Mouse (Mus musculus): ENCODE results near the gene Selenbp1.
"Not testable (repeated sequence)": the region's sequence is repeated elsewhere in the genome, so short reads cannot be mapped to it uniquely, and the experiment has no call there.

The Selenbp1 gene

GRCm38 (mm10) chr3:94932809-94933564 lies at the start of gene Selenbp1:
Selenbp1 (plus strand) TSS chr3:94933056.
- peak in 1 of 2 experiments; percentile 71 for DNase-seq (ENCODE audit: low spot score in 2 of 2)

- peak; percentile 65 to 88 for DNase-seq (ENCODE audit: low spot score in 2 of 2)
Observed at GRCm38 (mm10) chr3:94886316-94887224, 46.3 kb upstream of the Selenbp1 start, which contains the start of gene Psmb4. Psmb4 (minus strand) TSS chr3:94886961.

GRCm38 (mm10) chr3:94888595-94888994 lies 44.3 kb upstream of the Selenbp1 start:
- no peak for DNase-seq (ENCODE audit: low spot score in 2 of 2)

DNA sequence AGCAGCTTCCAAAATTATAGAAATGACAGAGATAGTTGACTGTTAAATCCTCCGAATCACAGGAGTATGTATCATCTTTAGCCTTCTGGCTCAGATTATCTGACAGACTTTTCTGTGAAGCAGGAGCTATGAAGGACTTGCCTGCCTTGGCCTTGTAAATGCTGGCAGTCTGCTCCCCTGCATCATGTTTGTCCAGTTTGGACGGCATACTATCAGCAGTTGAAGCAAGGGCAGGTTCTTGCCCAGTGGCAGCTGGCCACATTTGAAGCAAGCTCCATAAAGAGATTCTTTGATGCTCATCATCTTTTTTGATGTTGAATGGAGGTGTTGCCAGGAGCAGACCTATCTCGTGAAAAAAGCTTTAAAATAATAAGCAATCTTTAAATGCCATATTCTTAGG lies 38.8 kb upstream of the Selenbp1 start:
- DNase-seq (ENCODE audit: low spot score in 2 of 2), result no peak

DNA sequence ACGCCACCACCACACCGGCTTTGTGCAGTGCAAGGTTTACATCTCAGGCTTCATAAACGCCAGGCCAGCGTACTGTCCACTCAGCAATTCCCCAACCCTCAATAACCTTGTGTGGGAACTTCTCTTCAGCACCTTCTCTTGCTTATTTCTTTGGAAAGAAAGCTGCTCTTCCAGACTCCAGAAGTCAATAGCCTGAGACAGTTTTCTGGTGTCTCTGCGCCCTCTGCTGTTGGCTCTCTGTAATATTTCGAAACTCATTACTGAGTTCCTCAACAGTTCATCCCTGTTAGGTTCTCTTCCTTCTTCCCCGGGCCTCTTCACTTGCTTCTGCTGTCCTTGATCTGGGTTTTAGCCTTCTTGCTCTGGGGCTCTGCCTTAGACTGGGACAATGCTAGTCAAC lies 30.1 kb upstream of the Selenbp1 start:
- peak in 1 of 2 experiments; percentile 75 for DNase-seq (ENCODE audit: low spot score in 2 of 2)

DNA sequence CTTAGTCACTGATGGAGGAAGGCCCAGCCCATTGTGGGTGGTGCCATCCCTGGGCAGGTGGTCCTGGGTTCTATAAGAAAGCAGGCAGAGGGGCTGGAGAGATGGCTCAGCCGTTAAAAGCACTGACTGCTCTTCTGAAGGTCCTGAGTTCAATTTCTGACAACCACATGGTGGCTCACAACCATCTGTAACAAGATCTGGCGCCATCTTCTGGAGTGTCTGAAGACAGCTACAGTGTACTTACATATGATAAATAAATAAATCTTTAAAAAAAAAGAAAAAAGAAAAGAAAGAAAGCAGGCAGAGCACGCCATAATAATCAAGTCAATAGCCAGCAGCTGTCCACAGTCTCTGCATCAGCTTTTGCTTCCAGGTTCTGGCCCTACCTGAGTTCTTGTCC lies 28.1 kb upstream of the Selenbp1 start:
- DNase-seq (ENCODE audit: low spot score in 2 of 2), result not testable (repeated sequence)

GRCm38 (mm10) chr3:94906482-94906881 lies 26.4 kb upstream of the Selenbp1 start:
- no peak for DNase-seq (ENCODE audit: low spot score in 2 of 2)

- no peak for DNase-seq (ENCODE audit: low spot score in 2 of 2)
Observed at GRCm38 (mm10) chr3:94911050-94911693, 21.7 kb upstream of the Selenbp1 start.

DNA sequence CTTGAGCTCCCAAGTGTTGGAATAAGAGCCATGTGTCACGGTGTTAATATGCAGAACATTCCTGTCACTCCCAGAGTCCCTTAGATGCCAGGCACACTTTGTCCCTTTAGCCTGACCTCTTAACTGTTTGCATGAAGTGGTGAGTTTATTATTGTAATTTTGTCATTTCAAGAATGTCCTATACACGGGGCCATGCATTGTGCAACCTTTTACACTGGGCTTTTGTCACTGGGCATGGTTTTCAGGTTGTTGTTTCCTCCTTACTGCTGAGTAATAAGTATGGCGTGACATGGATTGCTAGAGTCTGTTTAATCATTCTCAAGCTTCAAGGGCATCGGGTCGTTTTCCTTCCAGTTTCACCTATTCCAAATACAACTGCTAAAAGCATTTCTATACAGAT lies 19.1 kb upstream of the Selenbp1 start:
- no peak for DNase-seq (ENCODE audit: low spot score in 2 of 2)

GRCm38 (mm10) chr3:94915903-94916741 lies 16.7 kb upstream of the Selenbp1 start:
- DNase-seq (ENCODE audit: low spot score in 2 of 2), result no peak

GRCm38 (mm10) chr3:94917816-94918361 lies 15.0 kb upstream of the Selenbp1 start:
- peak; percentile 13 to 37 for DNase-seq (ENCODE audit: low spot score in 2 of 2)

DNA sequence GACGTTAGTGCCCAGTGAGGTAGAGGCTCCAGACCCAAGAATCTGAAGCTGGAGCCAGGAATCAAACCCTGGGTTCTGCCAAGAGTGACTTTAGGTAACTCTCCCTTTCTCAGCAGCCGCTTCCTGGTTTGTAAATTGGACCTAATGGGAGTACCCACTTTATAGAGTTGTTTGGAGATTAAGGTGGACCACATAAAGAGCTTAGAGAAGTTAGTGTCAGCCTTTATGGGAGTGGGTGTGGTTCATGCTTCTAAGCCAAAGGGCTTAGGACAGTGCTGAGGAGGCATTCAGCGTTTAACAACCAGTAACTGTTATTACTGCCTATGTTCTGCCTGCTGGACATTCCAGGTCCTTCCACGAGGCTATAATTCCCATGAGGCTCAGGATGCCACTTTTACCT lies 14.0 kb upstream of the Selenbp1 start:
- DNase-seq (ENCODE audit: low spot score in 2 of 2), result no peak

- no peak for DNase-seq (ENCODE audit: low spot score in 2 of 2)
Observed at GRCm38 (mm10) chr3:94921104-94921503, 11.8 kb upstream of the Selenbp1 start.

DNA sequence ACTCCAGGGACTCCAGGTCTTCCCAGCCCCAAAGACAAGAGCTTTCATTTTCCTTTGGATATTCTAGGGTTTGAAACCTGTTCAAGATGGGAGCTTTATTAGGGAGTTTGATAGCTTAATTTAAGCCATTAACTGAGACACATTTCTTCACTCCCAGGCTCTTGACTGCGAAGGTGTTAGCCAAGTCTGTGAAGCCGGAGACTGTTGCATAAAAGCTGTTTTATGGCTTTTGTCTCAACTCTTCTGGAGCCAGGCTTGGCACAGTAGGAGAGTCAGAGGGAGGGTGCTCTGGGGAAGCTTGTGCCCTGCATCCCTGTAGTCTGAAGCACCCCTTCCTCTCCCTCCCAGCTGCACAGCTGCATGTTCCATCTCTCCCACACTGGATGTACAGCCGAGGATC lies 10.5 kb upstream of the Selenbp1 start:
- no peak for DNase-seq (ENCODE audit: low spot score in 2 of 2)

DNA sequence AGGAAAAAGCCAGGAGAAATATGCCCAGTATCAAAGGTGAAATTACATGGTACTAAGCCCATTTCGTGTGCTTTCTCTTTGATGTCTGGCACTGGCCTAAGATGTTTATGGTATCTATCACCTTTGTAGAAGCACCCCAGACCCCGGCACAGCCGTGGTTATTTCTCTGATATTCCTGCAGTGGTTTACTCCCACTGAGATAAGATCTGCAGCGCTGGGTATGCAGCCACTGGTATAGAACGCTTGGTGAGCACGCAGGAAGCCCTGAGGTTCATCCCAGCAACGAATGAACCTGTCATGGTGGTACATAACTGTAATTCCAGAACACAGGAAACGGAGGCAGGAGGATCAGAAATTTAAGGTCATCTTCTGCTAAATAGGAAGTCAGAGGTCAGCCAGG lies 8.2 kb upstream of the Selenbp1 start:
- DNase-seq (ENCODE audit: low spot score in 2 of 2), result no peak

DNA sequence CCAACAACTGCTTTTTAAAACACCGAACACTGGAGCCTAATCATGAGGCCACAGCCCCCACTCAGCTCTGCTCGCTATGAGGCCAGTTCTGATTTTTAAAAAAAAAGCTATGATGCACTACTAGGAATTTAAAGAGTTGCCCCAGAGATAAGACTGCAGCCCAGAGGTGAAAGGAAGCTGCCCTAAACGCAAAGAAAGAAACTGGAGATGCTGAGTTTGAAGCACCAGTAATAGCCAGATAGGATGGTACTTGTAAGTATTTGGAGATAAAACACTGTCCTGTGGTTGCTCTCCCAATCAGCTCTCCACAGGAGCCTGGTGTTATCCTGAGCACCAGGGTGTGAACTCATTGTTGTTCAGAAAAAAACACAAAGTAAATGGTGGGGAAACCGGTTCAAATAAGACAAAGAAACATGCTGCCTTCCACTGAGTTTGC lies 6.5 kb upstream of the Selenbp1 start:
- not testable (repeated sequence) for DNase-seq (ENCODE audit: low spot score in 2 of 2)

- DNase-seq (ENCODE audit: low spot score in 2 of 2), result not testable (repeated sequence)
Observed at GRCm38 (mm10) chr3:94928979-94929378, 3.9 kb upstream of the Selenbp1 start.

DNA sequence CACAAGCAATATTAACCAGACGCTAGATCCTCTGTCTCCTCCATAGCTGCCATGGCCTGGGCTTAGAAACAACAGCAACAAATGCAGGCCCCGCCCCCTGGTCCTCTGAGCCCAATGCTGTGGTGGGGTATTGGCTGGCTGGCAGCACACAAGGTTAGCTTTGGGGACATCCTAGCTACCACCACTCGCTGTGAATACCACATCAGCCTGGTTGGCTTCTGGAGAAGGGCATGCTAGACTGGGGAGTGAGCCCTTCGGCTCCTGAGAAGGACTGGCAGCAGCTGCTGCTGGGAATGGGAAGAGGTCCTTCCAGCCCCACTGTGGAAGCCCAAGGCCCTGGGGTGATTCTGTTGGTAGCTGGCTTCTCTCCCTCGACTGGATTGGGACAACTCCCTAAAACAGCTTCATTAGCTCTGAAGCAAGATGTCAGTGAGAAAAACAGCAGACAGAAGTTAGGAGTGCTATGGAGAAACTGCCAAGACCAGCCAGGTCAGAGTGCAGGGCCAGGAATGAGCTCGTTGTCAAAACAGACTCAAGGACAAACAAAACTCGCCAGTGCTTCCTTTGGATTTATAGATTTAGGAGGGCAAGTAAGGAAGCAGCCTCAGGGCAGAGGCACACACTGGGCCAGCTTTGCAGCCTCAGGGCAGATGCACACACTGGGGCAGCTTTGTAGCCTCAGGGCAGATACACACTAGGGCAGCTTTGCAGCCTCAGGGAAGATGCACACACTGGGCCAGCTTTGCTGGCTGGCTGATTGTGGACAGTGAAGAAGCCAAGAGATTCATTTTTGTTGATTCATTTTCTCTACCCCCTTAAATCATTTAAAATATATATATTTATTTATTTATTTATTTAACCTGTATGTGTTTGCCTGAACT lies 2.2 kb upstream of the Selenbp1 start:
- DNase-seq (ENCODE audit: low spot score in 2 of 2), result not testable (repeated sequence)

- not testable (repeated sequence) for DNase-seq (ENCODE audit: low spot score in 2 of 2)
Observed at GRCm38 (mm10) chr3:94931427-94932082, 1.3 kb upstream of the Selenbp1 start.

Data from left cerebral cortex, adult 9 months (tissue).